Mouse (Mus musculus) erythroblast, embryonic 14.5 days (primary cell): ENCODE data around the gene Caskin2.
A peak's percentile ranks its signal among the peaks of the same experiment; 100 is the strongest.

Experiments used
- GATA1 ChIP-seq: IDR thresholded peaks from 2 replicates; pipeline ENCODE4 v1.6.1; 2012; ENCODE audit warnings: low read length, inconsistent platforms, mixed read lengths
- TAL1 ChIP-seq: IDR thresholded peaks from 3 replicates; pipeline ENCODE4 v1.6.1; 2012; ENCODE audit warnings: low read length, inconsistent platforms, mixed read lengths

DNA sequence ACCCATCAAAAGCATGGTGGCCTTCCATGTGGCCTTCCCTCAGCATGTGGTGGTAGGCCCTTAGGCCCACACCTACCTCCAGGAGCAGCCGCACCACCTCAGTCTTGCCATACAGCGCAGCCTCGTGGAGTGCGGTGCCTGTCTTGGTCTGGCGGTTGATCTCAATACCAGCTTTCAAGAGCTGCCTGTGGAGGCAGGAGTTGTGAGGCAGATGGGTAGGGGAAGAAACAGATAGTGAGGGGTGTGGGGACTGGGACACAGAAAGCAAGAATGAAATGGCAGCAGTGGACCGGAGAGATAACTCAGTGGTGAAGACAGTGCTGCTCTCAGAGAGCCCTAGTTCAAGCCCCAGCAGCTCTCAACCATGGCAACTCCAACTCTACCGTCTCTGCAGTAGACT lies 8.4 kb downstream of the Caskin2 start:
- TF ChIP-seq GATA1 (peak; percentile 79), TAL1 (peak; percentile 81)
